Mouse (Mus musculus) CH12.LX (cell line): Measurements from ENCODE around the gene Taf12. TPM values are rescaled to one million over a fixed set of nuclear protein-coding genes. Genes with fewer than 3 reads are reported as not detected.

ENCODE experiments used
- DNase-seq: peaks from one replicate; pipeline ENCODE4 v3.0.0-alpha.2; 2013; ENCODE audit errors: extremely low read depth
- H3K27ac ChIP-seq: 2 replicates; pipeline ENCODE4 v1.5.1; 2012; ENCODE audit warnings: low read depth, mild to moderate bottlenecking, control low read depth, moderate library complexity; ENCODE audit not compliant: insufficient read depth
- H3K27me3 ChIP-seq: replicated peaks from 2 replicates; pipeline ENCODE3; 2012; ENCODE audit warnings: inconsistent platforms
- H3K36me3 ChIP-seq, 2 experiments: replicated peaks in 1 of 2; 2 replicates each; pipeline versions ENCODE3 to v1.6.1; 2012; ENCODE audit warnings: inconsistent platforms in 1 of 2, low read length in 1 of 2, mild to moderate bottlenecking in 1 of 2, mixed read lengths in 1 of 2, moderate library complexity in 1 of 2; ENCODE audit not compliant: control insufficient read depth in 1 of 2, insufficient read depth in 1 of 2
- H3K4me1 ChIP-seq, 2 experiments: 2 replicates each; pipeline ENCODE4 v1.6.1; 2012; ENCODE audit warnings: inconsistent platforms in 1 of 2, moderate library complexity in 1 of 2; ENCODE audit not compliant: insufficient read depth in 2 of 2, control insufficient read depth in 1 of 2
- H3K4me2 ChIP-seq: 2 replicates; pipeline ENCODE4 v1.6.1; 2012; ENCODE audit warnings: low read depth, mild to moderate bottlenecking, control low read depth; ENCODE audit not compliant: poor library complexity, insufficient read depth, severe bottlenecking
- H3K4me3 ChIP-seq, 3 experiments: fragments of 150-350 bp in 1 of 3; sonication (generic) in 1 of 3; replicated peaks in 1 of 3; 2 replicates each; pipeline versions ENCODE3 to v1.5.1; 2011 to 2012; ENCODE audit warnings: low read depth in 2 of 3, low read length in 2 of 3, mild to moderate bottlenecking in 2 of 3, moderate library complexity in 2 of 3, control low read depth in 1 of 3, improper control_type of control experiment in 1 of 3, inconsistent platforms in 1 of 3, mixed read lengths in 1 of 3; ENCODE audit not compliant: poor library complexity in 1 of 3
- H3K79me2 ChIP-seq: replicated peaks from 2 replicates; pipeline ENCODE4 v1.6.1; 2012; ENCODE audit warnings: mild to moderate bottlenecking, moderate library complexity; ENCODE audit not compliant: control insufficient read depth, poor library complexity, insufficient read depth, severe bottlenecking; ENCODE audit errors: extremely low read depth
- H3K9ac ChIP-seq: 2 replicates; pipeline ENCODE4 v1.6.1; 2012; ENCODE audit warnings: low read depth, mild to moderate bottlenecking, control low read depth, moderate library complexity; ENCODE audit not compliant: insufficient read depth
- H3K9me3 ChIP-seq: replicated peaks from 2 replicates; pipeline ENCODE3; 2012; ENCODE audit warnings: low read length, inconsistent platforms, mixed read lengths
- CHD2 ChIP-seq: IDR thresholded peaks from 2 replicates; pipeline ENCODE4 v1.6.1; 2011; ENCODE audit warnings: low read length, improper control_type of control experiment
- CTCF ChIP-seq, 2 experiments: IDR thresholded peaks in 1 of 2; conservative IDR thresholded peaks in 1 of 2; 2 replicates each; pipeline ENCODE4 v1.5.1; 2011 to 2012; ENCODE audit warnings: low read depth in 2 of 2, low read length in 2 of 2, improper control_type of control experiment in 1 of 2, inconsistent platforms in 1 of 2, mild to moderate bottlenecking in 1 of 2, moderate library complexity in 1 of 2
- ELF1 ChIP-seq: IDR thresholded peaks from 2 replicates; pipeline ENCODE4 v1.6.1; 2014; ENCODE audit warnings: low read depth, mild to moderate bottlenecking, inconsistent platforms, low read length, improper control_type of control experiment
- GABPA ChIP-seq: IDR thresholded peaks from 2 replicates; pipeline ENCODE4 v1.6.1; 2012; ENCODE audit warnings: low read depth, low read length, improper control_type of control experiment, inconsistent platforms; ENCODE audit not compliant: insufficient replicate concordance
- HCFC1 ChIP-seq: IDR thresholded peaks from 2 replicates; pipeline ENCODE4 v1.6.1; 2012; ENCODE audit warnings: low read depth, mild to moderate bottlenecking, inconsistent platforms, low read length, improper control_type of control experiment
- MAX ChIP-seq: IDR thresholded peaks from 2 replicates; pipeline ENCODE4 v1.6.1; 2011; ENCODE audit warnings: low read length, improper control_type of control experiment
- MEF2A ChIP-seq: IDR thresholded peaks from 2 replicates; pipeline ENCODE4 v1.6.1; 2014; ENCODE audit warnings: low read depth, mild to moderate bottlenecking, inconsistent platforms, low read length, improper control_type of control experiment, borderline replicate concordance
- MXI1 ChIP-seq: IDR thresholded peaks from 2 replicates; pipeline ENCODE4 v1.6.1; 2011; ENCODE audit warnings: mild to moderate bottlenecking, low read depth, low read length, improper control_type of control experiment
- NRF1 ChIP-seq: IDR thresholded peaks from 2 replicates; pipeline ENCODE4 v1.6.1; 2014; ENCODE audit warnings: low read depth, mild to moderate bottlenecking, inconsistent platforms, low read length, improper control_type of control experiment, moderate library complexity
- POLR2A ChIP-seq: IDR thresholded peaks from 2 replicates; pipeline ENCODE4 v1.6.1; 2011; ENCODE audit warnings: low read depth, mild to moderate bottlenecking, improper control_type of control experiment, low read length
- RAD21 ChIP-seq: IDR thresholded peaks from 2 replicates; pipeline ENCODE4 v1.6.1; 2011; ENCODE audit warnings: low read depth, mild to moderate bottlenecking, low read length, improper control_type of control experiment, moderate library complexity
- RCOR1 ChIP-seq: conservative IDR thresholded peaks from 2 replicates; pipeline ENCODE4 v1.6.1; 2012; ENCODE audit warnings: low read depth, mild to moderate bottlenecking, inconsistent platforms, low read length, improper control_type of control experiment
- SIN3A ChIP-seq: IDR thresholded peaks from 2 replicates; pipeline ENCODE4 v1.6.1; 2012; ENCODE audit warnings: low read length, improper control_type of control experiment, inconsistent platforms
- SMC3 ChIP-seq: IDR thresholded peaks from 2 replicates; pipeline ENCODE4 v1.6.1; 2011; ENCODE audit warnings: low read depth, low read length, improper control_type of control experiment
- TCF12 ChIP-seq: IDR thresholded peaks from 2 replicates; pipeline ENCODE4 v1.6.1; 2014; ENCODE audit warnings: low read depth, mild to moderate bottlenecking, inconsistent platforms, low read length, improper control_type of control experiment
- UBTF ChIP-seq: IDR thresholded peaks from 2 replicates; pipeline ENCODE4 v1.6.1; 2012; ENCODE audit warnings: low read depth, mild to moderate bottlenecking, inconsistent platforms, low read length, improper control_type of control experiment, moderate library complexity
- USF1 ChIP-seq: IDR thresholded peaks from 2 replicates; pipeline ENCODE4 v1.6.1; 2014; ENCODE audit warnings: low read depth, mild to moderate bottlenecking, inconsistent platforms, low read length, improper control_type of control experiment
- ZMIZ1 ChIP-seq: IDR thresholded peaks from 2 replicates; pipeline ENCODE4 v1.6.1; 2012; ENCODE audit warnings: low read depth, mild to moderate bottlenecking, inconsistent platforms, low read length, improper control_type of control experiment
- ZNF384 ChIP-seq: IDR thresholded peaks from 2 replicates; pipeline ENCODE4 v1.6.1; 2012; ENCODE audit warnings: low read depth, low read length, improper control_type of control experiment, inconsistent platforms
- dilution Hi-C: fragments of 300-500 bp; cut with MboI; formaldehyde crosslinking; loops from 2 replicates; pipeline ENCODE4 v1.14.3; 2020; ENCODE audit warnings: low sequenced_read_pairs; ENCODE audit not compliant: extremely low pct_unique_long_range_greater_than_20kb, extremely low pct_ligation_motif_present
- in situ Hi-C: fragments of 300-500 bp; cut with MboI; formaldehyde crosslinking; loops from 3 replicates; pipeline ENCODE4 v1.14.3; 2019; ENCODE audit warnings: low sequenced_read_pairs, low pct_ligation_motif_present, low pct_unique_long_range_greater_than_20kb, mixed read lengths
- polyA plus RNA-seq: library from polyadenylated mRNA; unstranded; fragments of >175 nt; gene quantifications from 2 replicates; pipeline ENCODE4 v1.2.1, GENCODE M21; 2012; ENCODE audit warnings: low read depth; ENCODE audit not compliant: insufficient read length
- total RNA-seq, 2 experiments: library from RNA; depleted of rRNA; stranded (reverse); fragments of 300-350 nt in 1 of 2; fragments of >200 nt in 1 of 2; gene quantifications; 2 replicates each; pipeline ENCODE4 v1.2.3; 2012 to 2014

The Taf12 gene
- total and polyA plus RNA-seq, 3 experiments, result 29.8 to 74.7 (median 47.8) TPM

DNA sequence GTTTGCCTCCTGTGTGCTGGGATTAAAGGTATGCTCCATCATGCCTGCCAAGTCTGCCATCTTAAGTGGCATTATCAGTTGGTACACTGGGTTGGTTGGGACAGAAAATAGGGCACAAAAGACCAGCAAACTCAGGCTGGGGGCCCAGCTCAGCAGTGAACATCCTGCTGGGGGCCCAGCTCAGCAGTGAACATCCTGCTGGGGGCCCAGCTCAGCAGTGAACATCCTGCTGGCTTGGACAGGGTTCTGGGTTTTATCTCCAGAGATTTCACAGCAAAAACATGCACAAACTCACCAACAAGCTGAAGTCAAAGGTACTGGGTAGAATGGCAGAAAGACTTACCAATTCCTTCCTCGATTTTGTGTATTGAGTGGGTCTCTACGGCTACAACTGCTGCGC lies 28.5 kb upstream of the Taf12 start:
- no peak overlapping the region for H3K27ac ChIP-seq

DNA sequence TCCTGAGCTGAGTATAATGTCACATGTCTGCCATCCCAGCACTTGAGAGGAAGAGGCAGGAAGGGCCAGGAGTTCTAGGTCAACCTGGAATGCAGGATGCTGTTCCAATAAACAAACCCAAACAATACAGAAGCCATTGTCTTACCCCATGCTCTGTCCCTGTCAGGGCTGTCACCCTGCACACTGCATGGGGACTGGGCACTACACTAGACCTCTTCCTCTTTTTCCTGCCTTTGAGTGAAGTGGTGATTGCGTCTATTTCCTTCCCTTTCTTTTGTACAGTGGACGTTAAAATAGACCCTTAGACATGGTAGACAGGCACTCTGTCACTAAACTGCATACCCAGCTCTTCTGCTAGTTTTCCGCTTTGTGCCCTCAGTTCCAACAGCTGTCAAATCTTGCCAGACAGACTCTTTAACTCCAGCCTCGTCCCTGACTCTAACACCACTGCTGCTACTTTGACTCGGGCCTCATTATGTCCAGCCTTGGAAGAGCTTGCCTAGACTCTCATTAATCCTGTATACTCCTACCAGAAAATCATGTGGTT lies 26.7 kb upstream of the Taf12 start:
- H3K4me1 ChIP-seq, result peaks cover 7 to 36% of the 10 kb centered on the region in 2 experiments; a peak in 3 of 4 replicates
- H3K27ac ChIP-seq, result no peak overlapping the region
- H3K36me3 ChIP-seq, result peaks cover 22 to 59% of the 10 kb centered on the region in 2 experiments
- H3K4me3 ChIP-seq, result no peak overlapping the region
- dilution Hi-C loops, result no loop called here
- no peaks in the 10 kb centered on the region; the same call in 1 of the 2 replicates for H3K79me2 ChIP-seq
- H3K4me2 ChIP-seq, result no peak overlapping the region
- TF ChIP-seq MEF2A (no peak), MXI1 (no peak), TCF12 (no peak), HCFC1 (no peak), UBTF (no peak), CTCF (conservative IDR thresholded peaks at IDR 0.05 in 1 of 2, IDR thresholded peaks at IDR 0.05 in 1 of 2; ENCODE audit: low read depth in 2 of 2, low read length in 2 of 2) (no peak), ZNF384 (no peak), SMC3 (no peak), USF1 (no peak), NRF1 (no peak), ELF1 (no peak), POLR2A (no peak), SIN3A (no peak), RAD21 (no peak), ZMIZ1 (no peak), MAX (no peak)
- TF ChIP-seq, all 38 proteins: peak for 0
- in situ Hi-C loops, result no loop called here
- H3K9ac ChIP-seq, result no peak overlapping the region
- DNase-seq, result no peak
- no peaks in the 10 kb centered on the region for H3K9me3 ChIP-seq
- H3K27me3 ChIP-seq, result no peaks in the 10 kb centered on the region

More for the DNA sequence above, 28.5 kb upstream of the Taf12 start:
- TF ChIP-seq POLR2A (no peak), GABPA (no peak), RCOR1 (no peak), CHD2 (no peak)
- Histone ChIP-seq H3K4me2 (no peak overlapping the region), H3K4me1 (peaks cover 0 to 19% of the 10 kb centered on the region in 2 experiments; a peak in 2 of 4 replicates), H3K36me3 (peaks cover 27 to 66% of the 10 kb centered on the region in 2 experiments), H3K79me2 (no peaks in the 10 kb centered on the region; the same call in 1 of the 2 replicates), H3K27me3 (no peaks in the 10 kb centered on the region), H3K9me3 (no peaks in the 10 kb centered on the region), H3K4me3 (no peak overlapping the region), H3K9ac (no peak overlapping the region)
- dilution Hi-C loops, result no loop called here
- no peak for DNase-seq
- in situ Hi-C loops, result no loop called here
